Mouse (Mus musculus) lung, adult 2 months (tissue): ENCODE results near the gene Ssx2ip.

ENCODE experiments used
- CTCF ChIP-seq: fragments of 200-500 bp; IDR thresholded peaks from 2 replicates; pipeline ENCODE4 v1.5.1; 2011; ENCODE audit warnings: mild to moderate bottlenecking, low read length, control low read depth; ENCODE audit not compliant: insufficient read depth
- POLR2A ChIP-seq: fragments of 200-500 bp; IDR thresholded peaks from 2 replicates; pipeline ENCODE4 v1.6.1; 2011; ENCODE audit warnings: low read depth, mild to moderate bottlenecking, control low read depth, low read length, borderline replicate concordance; ENCODE audit errors: extremely low read depth

DNA sequence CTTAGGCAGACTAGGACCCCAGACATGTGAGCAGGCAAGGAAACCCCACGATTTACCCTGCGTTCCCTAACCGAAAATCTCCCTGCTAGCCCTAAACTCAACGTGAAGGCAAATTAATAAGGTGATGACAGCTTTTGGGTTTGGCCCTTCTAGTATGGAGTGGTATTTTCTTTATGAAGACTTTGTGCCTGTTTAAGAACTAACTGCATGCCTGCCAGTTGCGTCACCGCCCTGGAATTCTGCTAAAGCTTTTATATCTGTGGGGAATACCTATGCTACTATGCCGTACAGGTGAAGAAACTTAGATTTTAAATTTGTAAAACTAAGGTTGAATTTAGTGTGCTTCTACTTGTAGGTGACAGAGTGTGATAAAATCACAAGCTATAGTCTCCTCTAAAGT, 8.0 kb downstream of the Ssx2ip start:
- no peak for TF ChIP-seq POLR2A
- TF ChIP-seq CTCF, result no peak
